Mouse (Mus musculus) embryo, embryonic 10.5 days (tissue): Measurements from ENCODE around the gene Zic4.
A peak's percentile ranks its signal among the peaks of the same experiment; 100 is the strongest.

ENCODE experiments used
- DNase-seq: peaks from one replicate; pipeline ENCODE4 v3.0.0-alpha.2; 2015; ENCODE audit warnings: low spot score

The Zic4 gene

GRCm38 (mm10) chr9:91361856-91362601 lies at the start of gene Zic4:
Gene Zic4, plus strand, starts transcription at chr9:91362413.
- peak; percentile 76 for DNase-seq

- no peak for DNase-seq
Measured at GRCm38 (mm10) chr9:91347591-91347990, 14.6 kb upstream of the Zic4 start.

- no peak for DNase-seq
Measured at GRCm38 (mm10) chr9:91348746-91349145, 13.5 kb upstream of the Zic4 start.

DNA sequence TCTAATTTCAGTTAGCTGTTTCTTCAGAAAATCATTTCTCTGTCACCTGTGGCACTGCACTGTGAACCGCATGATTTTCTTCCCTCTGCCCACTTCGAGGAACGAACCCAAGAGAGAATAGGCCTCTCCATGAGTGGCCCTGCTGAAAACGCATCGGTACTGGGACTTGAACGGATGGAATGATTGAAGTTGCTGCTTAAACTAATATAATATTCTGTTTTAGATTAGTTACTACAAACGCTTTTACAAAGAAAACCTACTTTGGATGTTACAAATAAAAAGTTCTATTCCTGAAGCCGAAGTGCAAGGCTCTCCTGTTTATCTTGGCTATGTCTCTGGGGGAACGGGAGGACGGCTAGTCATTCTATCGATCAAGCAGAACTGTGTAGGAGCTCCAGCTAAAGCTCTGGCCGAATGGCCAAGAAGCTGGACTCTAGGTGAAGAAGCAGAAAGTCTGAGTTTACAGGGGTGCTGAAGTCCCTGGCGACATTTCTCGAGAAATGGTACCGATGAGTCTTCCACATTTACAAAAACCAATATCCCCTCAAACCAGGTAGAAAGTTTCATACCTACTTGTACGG lies 11.9 kb upstream of the Zic4 start:
- DNase-seq: peak; percentile 66

DNA sequence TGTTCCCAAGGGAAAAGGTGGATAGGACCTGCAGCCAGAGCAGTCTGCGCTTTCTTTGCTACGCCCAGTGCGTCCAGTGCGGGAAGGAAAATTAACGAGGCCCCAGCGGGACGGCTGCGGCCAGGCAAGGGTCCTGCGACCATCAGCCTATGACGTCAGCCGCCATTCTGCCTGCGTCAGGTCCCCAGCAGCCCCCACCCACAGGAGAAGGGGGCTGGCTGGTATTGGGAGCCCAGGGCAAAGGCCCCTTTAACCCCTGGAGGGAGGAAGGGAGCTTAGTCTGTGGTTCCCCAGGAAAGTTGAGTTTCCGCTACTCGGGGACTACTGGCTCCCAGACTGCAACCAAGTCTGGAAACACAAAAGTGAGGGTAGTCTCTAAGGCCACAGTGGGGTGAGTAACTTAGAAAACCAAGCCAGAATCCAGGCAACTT lies 11.3 kb upstream of the Zic4 start:
- peak; percentile 71 for DNase-seq

DNA sequence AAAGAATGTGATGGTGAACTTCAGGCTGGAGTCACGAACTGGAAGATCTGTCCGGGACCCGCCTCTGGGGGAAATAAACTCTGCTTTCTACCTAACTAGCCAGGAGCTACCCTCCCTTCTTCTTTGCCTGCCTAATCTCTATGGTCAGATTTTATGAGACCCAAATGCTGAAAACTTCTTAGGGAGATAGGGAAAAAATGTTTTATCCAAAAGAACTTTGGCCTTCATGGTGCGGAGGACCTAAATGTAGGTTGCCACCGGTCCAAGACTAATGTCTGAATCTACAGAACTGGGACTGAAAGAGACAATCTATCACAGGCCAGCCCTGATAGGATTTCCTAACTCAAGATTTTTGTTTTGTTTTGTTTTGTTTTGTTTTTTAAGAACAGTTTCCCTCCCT lies 10.9 kb upstream of the Zic4 start:
- peak; percentile 65 for DNase-seq

- DNase-seq: peak; percentile 62
Measured at GRCm38 (mm10) chr9:91351961-91352411, 10.2 kb upstream of the Zic4 start.

GRCm38 (mm10) chr9:91352786-91353185 lies 9.4 kb upstream of the Zic4 start:
- peak; percentile 81 for DNase-seq

DNA sequence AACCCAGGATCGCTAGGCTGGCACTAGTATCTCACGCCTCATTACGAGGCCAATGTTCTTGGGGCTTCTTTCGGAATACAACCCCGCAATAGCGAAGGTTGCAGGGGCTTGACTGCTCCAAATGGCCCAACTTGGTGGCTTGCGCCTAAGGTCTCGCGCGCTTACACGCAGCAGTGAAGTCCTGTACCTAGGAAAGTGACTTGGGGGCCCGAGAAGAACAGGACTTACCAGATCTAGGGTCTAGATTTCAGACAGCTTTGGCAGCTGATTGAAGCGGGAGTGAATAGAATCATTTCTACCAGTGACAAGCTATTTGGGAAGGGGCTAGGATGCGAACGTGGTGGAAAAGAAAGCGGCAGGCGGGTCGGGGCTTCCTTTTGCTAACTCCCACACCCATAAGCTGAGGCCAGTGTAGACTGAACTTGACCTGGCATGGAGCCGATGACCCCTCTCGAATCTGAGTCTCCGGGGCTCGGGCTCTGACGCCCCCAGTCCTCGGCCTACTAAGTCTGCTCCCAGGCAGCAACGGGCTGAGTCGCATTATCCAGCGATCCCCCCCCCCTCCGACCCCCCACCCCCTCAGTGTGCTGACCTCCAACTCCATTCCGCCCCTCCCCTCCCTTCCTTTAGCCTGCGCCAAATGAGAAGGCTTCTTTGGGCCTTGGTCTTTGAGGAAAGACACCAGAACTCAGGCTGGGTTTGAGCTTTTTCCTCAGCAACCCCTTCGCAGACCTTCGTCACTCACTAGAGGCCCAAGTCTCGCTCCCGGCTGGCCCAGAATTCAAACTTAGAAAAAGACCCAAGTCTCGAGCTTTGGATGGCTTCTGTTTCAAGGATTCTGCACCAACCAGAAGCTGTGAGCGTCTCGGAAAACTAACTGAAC lies 8.4 kb upstream of the Zic4 start:
- peak; percentile 65 for DNase-seq

GRCm38 (mm10) chr9:91354434-91355269 lies 7.6 kb upstream of the Zic4 start:
- peak; percentile 54 for DNase-seq

GRCm38 (mm10) chr9:91355270-91355589 lies 7.0 kb upstream of the Zic4 start:
- DNase-seq: no peak

GRCm38 (mm10) chr9:91355629-91356352 lies 6.4 kb upstream of the Zic4 start:
- peak; percentile 82 for DNase-seq

- peak; percentile 43 for DNase-seq
Measured at GRCm38 (mm10) chr9:91356353-91356740, 5.9 kb upstream of the Zic4 start.

GRCm38 (mm10) chr9:91357321-91357720 lies 4.9 kb upstream of the Zic4 start:
- peak; percentile 45 for DNase-seq

DNA sequence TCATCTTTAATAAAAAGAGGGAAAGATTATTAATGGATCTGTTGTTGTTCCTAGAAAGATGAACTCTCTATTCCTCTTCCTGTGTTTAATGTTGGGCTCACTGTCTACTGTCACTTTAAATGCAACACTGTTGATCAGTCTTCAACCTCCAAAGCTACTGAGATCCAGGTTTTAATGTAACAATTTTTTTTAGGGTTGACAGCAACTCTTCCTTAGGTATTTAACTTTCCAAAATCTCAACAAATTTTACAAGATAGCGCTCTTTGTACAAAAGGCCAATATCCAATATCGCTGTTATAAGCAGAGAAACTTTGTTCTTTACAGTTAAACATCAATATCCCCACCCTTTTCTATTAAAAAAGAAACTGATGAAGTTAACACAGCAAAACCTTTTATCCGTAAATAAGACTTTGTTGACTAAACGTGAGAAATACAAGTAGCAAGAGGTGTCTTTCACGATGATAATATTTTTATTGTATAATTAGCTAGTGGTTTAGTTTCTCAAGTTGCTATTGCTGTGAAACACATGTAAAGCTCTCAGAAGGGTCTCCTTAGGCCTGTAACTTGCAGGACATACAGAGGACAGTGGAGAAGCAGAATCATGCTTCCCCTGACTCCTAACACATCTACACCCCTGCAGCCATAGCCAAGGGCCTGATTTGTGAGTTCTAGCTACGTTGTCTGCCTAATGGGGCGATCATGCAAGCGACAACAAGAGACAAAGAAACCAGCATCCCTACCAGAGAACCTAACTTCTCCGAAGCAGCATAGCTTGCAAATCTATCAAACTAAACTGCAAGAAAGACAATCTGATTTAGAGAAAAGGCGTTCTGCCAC lies 3.1 kb upstream of the Zic4 start:
- DNase-seq: peak; percentile 68

DNA sequence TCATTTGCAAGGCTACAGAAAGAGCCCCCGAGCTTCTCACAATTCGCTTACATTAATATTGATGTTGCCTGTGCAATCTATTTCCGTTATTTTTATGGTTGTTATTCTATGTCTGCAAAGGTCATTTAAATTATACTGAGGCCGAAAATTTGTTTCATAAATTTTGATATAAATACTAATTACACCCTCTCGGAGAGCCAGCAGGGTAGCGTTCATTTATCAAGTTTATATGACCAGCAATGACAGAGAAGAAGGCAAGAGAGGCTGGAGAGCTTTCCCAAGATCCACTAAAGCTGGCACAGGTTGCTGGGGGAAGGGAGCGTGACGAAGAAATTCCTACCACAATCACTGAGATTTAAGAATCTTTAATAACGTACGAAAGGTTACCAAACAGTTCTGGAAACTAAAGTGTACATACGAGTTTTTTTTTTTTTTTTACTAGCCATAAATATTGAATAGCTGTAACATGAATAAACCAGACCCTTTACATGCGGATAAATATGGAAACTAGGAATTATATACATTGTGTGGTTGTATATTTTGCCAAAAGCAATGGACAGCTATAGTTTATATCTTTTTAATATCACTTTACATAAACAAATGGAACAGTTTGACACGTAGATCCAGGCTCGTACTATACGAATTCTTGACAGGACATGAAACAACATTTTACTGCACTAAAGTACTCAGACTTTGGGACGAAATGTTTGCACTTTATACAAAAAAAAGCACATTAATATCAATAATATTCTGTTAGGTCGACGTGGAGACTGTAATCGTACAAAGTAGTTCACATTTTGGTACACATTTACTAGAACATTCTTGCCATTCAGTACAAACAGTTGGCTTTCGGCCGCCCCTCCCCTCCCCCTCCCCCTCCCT lies 1.8 kb upstream of the Zic4 start:
- peak; percentile 65 for DNase-seq

DNA sequence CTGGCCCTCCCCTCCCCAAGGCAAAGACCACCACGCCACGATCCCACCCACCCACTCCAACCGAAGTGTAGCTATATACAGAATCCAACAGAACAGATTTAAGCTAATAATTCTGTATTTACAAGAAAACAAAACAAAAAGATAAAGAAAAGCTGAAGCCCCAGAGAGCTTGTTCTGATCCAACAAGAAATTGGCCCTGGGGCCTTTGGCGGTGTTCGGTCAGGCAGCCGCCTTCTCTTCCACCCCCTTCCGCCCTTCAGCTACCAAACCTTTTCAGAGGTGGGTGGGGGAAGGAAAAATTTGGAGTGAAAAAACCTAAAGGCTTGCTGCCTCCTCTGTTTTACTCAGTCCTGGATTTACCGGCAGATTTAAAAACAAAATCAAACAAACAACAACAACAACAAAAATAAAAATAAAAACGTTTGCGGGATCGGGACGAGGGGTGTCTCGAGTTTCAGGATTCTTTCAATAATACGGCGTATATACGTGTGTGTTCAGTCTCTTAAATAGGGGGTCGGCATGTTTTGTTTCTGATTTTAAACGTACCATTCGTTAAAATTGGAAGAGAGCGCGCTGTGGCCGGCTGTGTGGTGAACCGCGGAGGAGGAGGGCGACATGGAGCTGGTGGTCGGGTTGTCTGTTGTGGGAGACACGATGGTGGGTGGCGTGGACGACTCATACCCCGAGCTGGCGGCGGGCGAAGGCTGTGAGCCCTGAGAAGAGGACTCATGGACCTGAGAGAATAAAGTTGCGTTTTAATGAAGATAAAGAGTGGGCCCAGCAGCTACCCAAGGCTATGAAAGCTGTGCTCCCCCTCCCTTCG lies 969 bp upstream of the Zic4 start:
- DNase-seq: no peak

GRCm38 (mm10) chr9:91363011-91363730 lies 958 bp downstream of the Zic4 start:
- peak; percentile 57 for DNase-seq
